Mouse (Mus musculus): ENCODE measurements around the gene Syn3. TPM values are rescaled to one million over a fixed set of nuclear protein-coding genes. Genes with fewer than 3 reads are reported as not detected.

Syn3 gene
- polyA plus RNA-seq, 1 experiment, result 2.6 TPM

- no peak overlapping the region for H3K9ac ChIP-seq (ENCODE audit: low read depth, poor library complexity, severe bottlenecking)
- H3K4me3 ChIP-seq (ENCODE audit: low read depth, low read length), result no peak overlapping the region
- H3K27ac ChIP-seq (ENCODE audit: insufficient read depth, low read length), result no peak overlapping the region
- H3K9me3 ChIP-seq (replicated peaks; ENCODE audit: control insufficient read depth, insufficient read depth, low read length, poor library complexity, severe bottlenecking), result no peaks in the 10 kb centered on the region
- H3K4me1 ChIP-seq (ENCODE audit: control insufficient read depth, insufficient read depth, low read length), result no peaks in the 10 kb centered on the region
- H3K36me3 ChIP-seq (ENCODE audit: control insufficient read depth, insufficient read depth, low read length, poor library complexity, severe bottlenecking), result no peaks in the 10 kb centered on the region
- no peaks in the 10 kb centered on the region for H3K27me3 ChIP-seq (ENCODE audit: control insufficient read depth, insufficient read depth, low read length, poor library complexity, severe bottlenecking)
- TF ChIP-seq EP300 (IDR thresholded peaks at IDR 0.05; ENCODE audit: insufficient read depth, low read depth, low read length), result no peak
- no peak for TF ChIP-seq CTCF (IDR thresholded peaks at IDR 0.05; ENCODE audit: low read depth, low read length)
- TF ChIP-seq POLR2A (IDR thresholded peaks at IDR 0.05; ENCODE audit: insufficient read depth, low read length), result no peak
Measured at GRCm38 (mm10) chr10:86273410-86274191, 225.1 kb downstream of the Syn3 start.

DNA sequence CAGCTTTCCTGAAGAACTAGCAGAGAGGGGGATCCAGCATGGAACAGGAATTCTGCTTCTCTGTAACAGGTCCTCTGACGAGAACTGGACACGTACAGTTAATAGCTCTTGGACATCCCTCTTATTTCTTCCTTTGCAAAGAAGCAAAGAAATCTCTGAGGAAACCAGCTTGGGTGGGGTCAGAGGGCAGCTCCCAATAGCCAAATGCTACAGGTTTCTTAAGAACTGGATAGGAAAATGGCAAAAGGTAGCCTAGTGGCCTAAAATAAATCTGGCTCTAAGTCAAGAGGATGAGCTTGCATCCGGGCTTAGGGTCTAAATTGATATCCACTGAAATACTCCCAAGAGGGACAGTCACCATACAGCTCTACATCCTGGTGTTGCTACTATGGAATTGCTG is 225.9 kb downstream of the Syn3 start:
- H3K27me3 ChIP-seq (ENCODE audit: control insufficient read depth, insufficient read depth, low read length, poor library complexity, severe bottlenecking), result no peaks in the 10 kb centered on the region
- no peak overlapping the region for H3K27ac ChIP-seq (ENCODE audit: insufficient read depth, low read length)
- no peaks in the 10 kb centered on the region for H3K9me3 ChIP-seq (replicated peaks; ENCODE audit: control insufficient read depth, insufficient read depth, low read length, poor library complexity, severe bottlenecking)
- no peaks in the 10 kb centered on the region for H3K4me1 ChIP-seq (ENCODE audit: control insufficient read depth, insufficient read depth, low read length)
- no peak overlapping the region for H3K4me3 ChIP-seq (ENCODE audit: low read depth, low read length)
- TF ChIP-seq EP300 (IDR thresholded peaks at IDR 0.05; ENCODE audit: insufficient read depth, low read depth, low read length) (no peak), CTCF (IDR thresholded peaks at IDR 0.05; ENCODE audit: low read depth, low read length) (no peak), POLR2A (IDR thresholded peaks at IDR 0.05; ENCODE audit: insufficient read depth, low read length) (no peak)
- no peaks in the 10 kb centered on the region for H3K36me3 ChIP-seq (ENCODE audit: control insufficient read depth, insufficient read depth, low read length, poor library complexity, severe bottlenecking)
- no peak overlapping the region for H3K9ac ChIP-seq (ENCODE audit: low read depth, poor library complexity, severe bottlenecking)

DNA sequence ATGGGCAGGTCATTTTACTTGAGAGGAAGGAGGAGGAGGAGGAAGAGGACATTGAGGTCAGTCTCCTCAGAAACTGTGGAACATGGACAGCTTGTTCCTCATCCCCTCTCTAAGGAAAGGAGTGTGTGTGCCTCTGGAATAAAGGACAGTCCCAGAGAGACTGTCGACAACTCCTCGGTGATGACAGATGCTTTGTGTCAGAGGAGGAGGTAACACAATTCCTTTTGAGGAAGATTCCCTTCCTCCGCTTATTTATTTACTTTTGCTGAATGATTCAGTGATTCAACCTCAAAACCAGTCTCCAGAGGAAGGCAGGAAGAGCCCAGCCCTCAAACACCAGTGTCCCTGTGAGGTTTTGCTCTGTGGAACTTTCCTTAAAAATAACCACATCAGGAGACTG is 228.4 kb downstream of the Syn3 start:
- Histone ChIP-seq H3K9me3 (replicated peaks; ENCODE audit: control insufficient read depth, insufficient read depth, low read length, poor library complexity, severe bottlenecking) (no peaks in the 10 kb centered on the region), H3K4me3 (ENCODE audit: low read depth, low read length) (no peak overlapping the region), H3K9ac (ENCODE audit: low read depth, poor library complexity, severe bottlenecking) (no peak overlapping the region), H3K36me3 (ENCODE audit: control insufficient read depth, insufficient read depth, low read length, poor library complexity, severe bottlenecking) (no peaks in the 10 kb centered on the region), H3K4me1 (ENCODE audit: control insufficient read depth, insufficient read depth, low read length) (no peaks in the 10 kb centered on the region), H3K27me3 (ENCODE audit: control insufficient read depth, insufficient read depth, low read length, poor library complexity, severe bottlenecking) (no peaks in the 10 kb centered on the region), H3K27ac (ENCODE audit: insufficient read depth, low read length) (no peak overlapping the region)
- TF ChIP-seq EP300 (IDR thresholded peaks at IDR 0.05; ENCODE audit: insufficient read depth, low read depth, low read length), result no peak
- no peak for TF ChIP-seq POLR2A (IDR thresholded peaks at IDR 0.05; ENCODE audit: insufficient read depth, low read length)
- no peak for TF ChIP-seq CTCF (IDR thresholded peaks at IDR 0.05; ENCODE audit: low read depth, low read length)

DNA sequence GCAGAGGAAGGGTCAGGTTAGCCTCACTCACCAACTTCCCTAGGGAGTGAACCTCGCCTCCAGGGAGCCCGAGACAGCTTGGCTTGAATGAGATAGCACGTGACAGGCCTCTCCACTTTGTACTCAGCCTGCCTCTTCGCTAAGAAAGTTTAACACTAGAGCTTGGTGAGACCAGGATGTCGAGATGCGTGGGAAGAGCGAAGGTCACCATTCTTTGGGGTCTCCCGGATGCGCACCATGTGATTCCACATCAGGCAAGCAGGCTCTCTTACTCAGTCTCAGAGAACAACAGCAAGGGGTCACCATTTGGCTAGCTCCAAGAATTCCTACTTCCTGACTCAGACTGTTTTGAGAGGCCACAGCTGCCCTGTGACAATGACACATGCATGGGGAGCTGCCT is 234.1 kb downstream of the Syn3 start:
- H3K9ac ChIP-seq (ENCODE audit: low read depth, poor library complexity, severe bottlenecking), result no peak overlapping the region
- H3K36me3 ChIP-seq (ENCODE audit: control insufficient read depth, insufficient read depth, low read length, poor library complexity, severe bottlenecking), result no peaks in the 10 kb centered on the region
- TF ChIP-seq CTCF (IDR thresholded peaks at IDR 0.05; ENCODE audit: low read depth, low read length) (no peak), EP300 (IDR thresholded peaks at IDR 0.05; ENCODE audit: insufficient read depth, low read depth, low read length) (no peak), POLR2A (IDR thresholded peaks at IDR 0.05; ENCODE audit: insufficient read depth, low read length) (no peak)
- no peaks in the 10 kb centered on the region for H3K9me3 ChIP-seq (replicated peaks; ENCODE audit: control insufficient read depth, insufficient read depth, low read length, poor library complexity, severe bottlenecking)
- no peaks in the 10 kb centered on the region for H3K4me1 ChIP-seq (ENCODE audit: control insufficient read depth, insufficient read depth, low read length)
- no peak overlapping the region for H3K4me3 ChIP-seq (ENCODE audit: low read depth, low read length)
- no peak overlapping the region for H3K27ac ChIP-seq (ENCODE audit: insufficient read depth, low read length)
- H3K27me3 ChIP-seq (ENCODE audit: control insufficient read depth, insufficient read depth, low read length, poor library complexity, severe bottlenecking), result no peaks in the 10 kb centered on the region

DNA sequence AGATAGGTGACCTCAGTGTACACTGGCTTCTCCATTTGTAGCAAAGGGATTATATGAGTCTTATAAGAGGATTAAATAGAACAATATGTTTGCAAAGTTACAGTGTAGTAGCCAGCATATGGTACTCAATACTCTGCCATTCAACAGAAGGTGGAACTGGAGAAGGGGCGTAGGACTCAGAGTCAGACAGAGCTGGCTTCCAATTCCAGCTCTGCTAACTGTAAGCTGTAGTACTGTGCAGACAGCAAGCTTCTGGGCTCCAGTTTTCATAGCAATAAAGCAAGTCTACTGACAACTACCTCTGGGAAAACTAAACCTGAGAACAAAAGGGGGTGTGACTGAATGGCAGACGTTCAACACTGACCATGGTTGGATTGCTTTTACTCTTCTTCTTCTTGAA is 237.0 kb downstream of the Syn3 start:
- no peaks in the 10 kb centered on the region for H3K4me1 ChIP-seq (ENCODE audit: control insufficient read depth, insufficient read depth, low read length)
- H3K9me3 ChIP-seq (replicated peaks; ENCODE audit: control insufficient read depth, insufficient read depth, low read length, poor library complexity, severe bottlenecking), result no peaks in the 10 kb centered on the region
- H3K36me3 ChIP-seq (ENCODE audit: control insufficient read depth, insufficient read depth, low read length, poor library complexity, severe bottlenecking), result no peaks in the 10 kb centered on the region
- TF ChIP-seq POLR2A (IDR thresholded peaks at IDR 0.05; ENCODE audit: insufficient read depth, low read length), result no peak
- no peak for TF ChIP-seq CTCF (IDR thresholded peaks at IDR 0.05; ENCODE audit: low read depth, low read length)
- no peak for TF ChIP-seq EP300 (IDR thresholded peaks at IDR 0.05; ENCODE audit: insufficient read depth, low read depth, low read length)
- H3K27ac ChIP-seq (ENCODE audit: insufficient read depth, low read length), result no peak overlapping the region
- H3K27me3 ChIP-seq (ENCODE audit: control insufficient read depth, insufficient read depth, low read length, poor library complexity, severe bottlenecking), result no peaks in the 10 kb centered on the region
- H3K4me3 ChIP-seq (ENCODE audit: low read depth, low read length), result no peak overlapping the region
- no peak overlapping the region for H3K9ac ChIP-seq (ENCODE audit: low read depth, poor library complexity, severe bottlenecking)

DNA sequence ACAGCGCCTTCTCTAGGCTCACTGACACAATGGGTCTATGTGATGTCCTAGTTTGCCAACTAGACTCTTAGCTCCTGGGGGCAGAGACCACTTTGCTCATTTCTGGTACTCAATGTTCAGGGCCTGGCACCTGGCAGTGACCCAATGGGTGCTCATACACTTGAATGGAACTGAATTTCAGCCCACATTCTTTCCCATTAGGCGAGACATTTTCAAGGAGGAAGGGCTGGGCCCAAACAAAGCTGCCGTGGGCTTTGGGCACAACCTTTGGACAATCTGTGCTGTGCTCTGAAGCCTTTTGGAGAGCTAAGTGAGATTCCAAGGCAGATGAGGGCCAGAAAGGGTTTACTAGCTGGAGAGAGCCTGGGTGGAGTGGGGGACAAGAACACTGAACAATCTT is 239.7 kb downstream of the Syn3 start:
- TF ChIP-seq CTCF (IDR thresholded peaks at IDR 0.05; ENCODE audit: low read depth, low read length) (no peak), EP300 (IDR thresholded peaks at IDR 0.05; ENCODE audit: insufficient read depth, low read depth, low read length) (no peak), POLR2A (IDR thresholded peaks at IDR 0.05; ENCODE audit: insufficient read depth, low read length) (no peak)
- no peaks in the 10 kb centered on the region for H3K4me1 ChIP-seq (ENCODE audit: control insufficient read depth, insufficient read depth, low read length)
- no peaks in the 10 kb centered on the region for H3K27me3 ChIP-seq (ENCODE audit: control insufficient read depth, insufficient read depth, low read length, poor library complexity, severe bottlenecking)
- no peak overlapping the region for H3K4me3 ChIP-seq (ENCODE audit: low read depth, low read length)
- no peaks in the 10 kb centered on the region for H3K36me3 ChIP-seq (ENCODE audit: control insufficient read depth, insufficient read depth, low read length, poor library complexity, severe bottlenecking)
- H3K27ac ChIP-seq (ENCODE audit: insufficient read depth, low read length), result no peak overlapping the region
- no peaks in the 10 kb centered on the region for H3K9me3 ChIP-seq (replicated peaks; ENCODE audit: control insufficient read depth, insufficient read depth, low read length, poor library complexity, severe bottlenecking)
- H3K9ac ChIP-seq (ENCODE audit: low read depth, poor library complexity, severe bottlenecking), result no peak overlapping the region

Data from ES-Bruce4 (cell line).